Mouse (Mus musculus) MEL (cell line): ENCODE results near the gene Duox1. TPM values are rescaled to one million over a fixed set of nuclear protein-coding genes. Genes with fewer than 3 reads are reported as not detected.

Experiments used
- DNase-seq: peaks from one replicate; pipeline ENCODE4 v3.0.0; 2011; ENCODE audit warnings: low read depth, low spot score
- H3K27ac ChIP-seq: 2 replicates; pipeline ENCODE4 v1.5.1; 2012; ENCODE audit warnings: low read depth, mild to moderate bottlenecking, control low read depth, low read length, moderate library complexity; ENCODE audit not compliant: control insufficient read depth
- H3K27me3 ChIP-seq, 2 experiments: fragments of 150-350 bp in 1 of 2; sonication (generic) in 1 of 2; 2 replicates each; pipeline ENCODE4 v1.6.1; 2012; ENCODE audit warnings: low read length in 2 of 2, mild to moderate bottlenecking in 2 of 2, improper control_type of control experiment in 1 of 2, moderate library complexity in 1 of 2; ENCODE audit not compliant: insufficient read depth in 2 of 2, control insufficient read depth in 1 of 2
- H3K36me3 ChIP-seq, 2 experiments: 2 replicates each; pipeline ENCODE4 v1.6.1; 2012 to 2014; ENCODE audit warnings: low read length in 2 of 2, improper control_type of control experiment in 1 of 2, inconsistent platforms in 1 of 2, mild to moderate bottlenecking in 1 of 2; ENCODE audit not compliant: insufficient read depth in 2 of 2, control insufficient read depth in 1 of 2
- H3K4me1 ChIP-seq, 2 experiments: fragments of 150-350 bp in 1 of 2; sonication (generic) in 1 of 2; 2 replicates each; pipeline ENCODE4 v1.6.1; 2012; ENCODE audit warnings: low read length in 2 of 2, improper control_type of control experiment in 1 of 2, mild to moderate bottlenecking in 1 of 2; ENCODE audit not compliant: insufficient read depth in 2 of 2, control insufficient read depth in 1 of 2
- H3K4me3 ChIP-seq, 2 experiments: fragments of 150-350 bp in 1 of 2; sonication (generic) in 1 of 2; 2 replicates each; pipeline ENCODE4 v1.5.1; 2012; ENCODE audit warnings: low read depth in 2 of 2, low read length in 2 of 2, mild to moderate bottlenecking in 2 of 2, moderate library complexity in 2 of 2, control low read depth in 1 of 2, improper control_type of control experiment in 1 of 2; ENCODE audit not compliant: control insufficient read depth in 1 of 2, insufficient read depth in 1 of 2
- H3K79me2 ChIP-seq: 2 replicates; pipeline ENCODE4 v1.6.1; 2012; ENCODE audit warnings: mild to moderate bottlenecking, low read length, moderate library complexity; ENCODE audit not compliant: control insufficient read depth, poor library complexity, insufficient read depth
- H3K9ac ChIP-seq: 2 replicates; pipeline ENCODE4 v1.6.1; 2012; ENCODE audit warnings: low read depth, mild to moderate bottlenecking, control low read depth, low read length, moderate library complexity; ENCODE audit not compliant: control insufficient read depth, poor library complexity, severe bottlenecking
- H3K9me3 ChIP-seq: fragments of 150-350 bp; sonication (generic); replicated peaks from 2 replicates; pipeline ENCODE4 v1.6.1; 2012; ENCODE audit warnings: mild to moderate bottlenecking, low read length, improper control_type of control experiment, moderate library complexity; ENCODE audit not compliant: insufficient read depth
- BHLHE40 ChIP-seq: IDR thresholded peaks from 2 replicates; pipeline ENCODE4 v1.6.1; 2012; ENCODE audit warnings: low read depth, mild to moderate bottlenecking, inconsistent platforms, low read length, improper control_type of control experiment, borderline replicate concordance
- E2F4 ChIP-seq: IDR thresholded peaks from 2 replicates; pipeline ENCODE4 v1.6.1; 2011; ENCODE audit warnings: low read depth, low read length, improper control_type of control experiment, borderline replicate concordance
- EP300 ChIP-seq, 2 experiments: IDR thresholded peaks; 2 replicates each; pipeline ENCODE4 v1.6.1; 2011; ENCODE audit warnings: improper control_type of control experiment in 2 of 2, low read length in 2 of 2, low read depth in 1 of 2, mild to moderate bottlenecking in 1 of 2
- GABPA ChIP-seq: IDR thresholded peaks from 2 replicates; pipeline ENCODE4 v1.6.1; 2012; ENCODE audit warnings: low read depth, mild to moderate bottlenecking, inconsistent platforms, low read length, improper control_type of control experiment, moderate library complexity
- GATA1 ChIP-seq: IDR thresholded peaks from 2 replicates; pipeline ENCODE4 v1.6.1; 2011; ENCODE audit warnings: low read depth, low read length, improper control_type of control experiment
- HCFC1 ChIP-seq: IDR thresholded peaks from 2 replicates; pipeline ENCODE4 v1.6.1; 2012; ENCODE audit warnings: low read depth, mild to moderate bottlenecking, inconsistent platforms, low read length, improper control_type of control experiment, moderate library complexity
- KAT2A ChIP-seq: conservative IDR thresholded peaks from 2 replicates; pipeline ENCODE4 v1.6.1; 2012; ENCODE audit warnings: low read depth, low read length, improper control_type of control experiment, inconsistent platforms
- MAZ ChIP-seq: IDR thresholded peaks from 2 replicates; pipeline ENCODE4 v1.6.1; 2012; ENCODE audit warnings: low read depth, mild to moderate bottlenecking, inconsistent platforms, low read length, improper control_type of control experiment
- MXI1 ChIP-seq: IDR thresholded peaks from 2 replicates; pipeline ENCODE4 v1.6.1; 2011; ENCODE audit warnings: mild to moderate bottlenecking, low read depth, low read length, improper control_type of control experiment
- POLR2A ChIP-seq, 2 experiments: IDR thresholded peaks; 2 replicates each; pipeline ENCODE4 v1.6.1; 2011 to 2012; ENCODE audit warnings: low read length in 2 of 2, mild to moderate bottlenecking in 2 of 2, control low read depth in 1 of 2, improper control_type of control experiment in 1 of 2, low read depth in 1 of 2, moderate library complexity in 1 of 2; ENCODE audit not compliant: control insufficient read depth in 1 of 2, insufficient read depth in 1 of 2, poor library complexity in 1 of 2
- POLR2AphosphoS2 ChIP-seq: IDR thresholded peaks from 2 replicates; pipeline ENCODE4 v1.6.1; 2011; ENCODE audit warnings: low read length, improper control_type of control experiment
- POLR2AphosphoS5 ChIP-seq: IDR thresholded peaks from 2 replicates; pipeline ENCODE4 v1.6.1; 2012; ENCODE audit warnings: low read depth, borderline replicate concordance, mild to moderate bottlenecking, inconsistent platforms, low read length, moderate library complexity, mixed read lengths
- RCOR1 ChIP-seq: IDR thresholded peaks from 2 replicates; pipeline ENCODE4 v1.6.1; 2012; ENCODE audit warnings: low read depth, mild to moderate bottlenecking, inconsistent platforms, low read length, improper control_type of control experiment
- SIN3A ChIP-seq: IDR thresholded peaks from 2 replicates; pipeline ENCODE4 v1.6.1; 2012; ENCODE audit warnings: low read length, improper control_type of control experiment, inconsistent platforms
- SMC3 ChIP-seq: IDR thresholded peaks from 2 replicates; pipeline ENCODE4 v1.6.1; 2011; ENCODE audit warnings: low read depth, low read length, improper control_type of control experiment
- TBP ChIP-seq: IDR thresholded peaks from 2 replicates; pipeline ENCODE4 v1.8.0; 2011; ENCODE audit warnings: low read depth, low read length, improper control_type of control experiment
- UBTF ChIP-seq: IDR thresholded peaks from 2 replicates; pipeline ENCODE4 v1.6.1; 2012; ENCODE audit warnings: low read depth, mild to moderate bottlenecking, inconsistent platforms, low read length, improper control_type of control experiment, moderate library complexity, borderline replicate concordance; ENCODE audit not compliant: insufficient read depth
- ZKSCAN1 ChIP-seq: IDR thresholded peaks from 2 replicates; pipeline ENCODE4 v1.6.1; 2012; ENCODE audit warnings: low read depth, mild to moderate bottlenecking, inconsistent platforms, low read length, improper control_type of control experiment, moderate library complexity
- ZNF384 ChIP-seq: IDR thresholded peaks from 2 replicates; pipeline ENCODE4 v1.6.1; 2012; ENCODE audit warnings: low read depth, mild to moderate bottlenecking, inconsistent platforms, low read length, improper control_type of control experiment
- polyA plus RNA-seq, 2 experiments: library from polyadenylated mRNA; stranded (reverse) in 1 of 2; unstranded in 1 of 2; fragments of >175 nt in 1 of 2; fragments of >200 nt in 1 of 2; gene quantifications; 2 replicates each; pipeline versions ENCODE4 v1.2.1 to v1.2.4; 2012; ENCODE audit warnings: low replicate concordance in 2 of 2, low read depth in 1 of 2; ENCODE audit not compliant: insufficient read length in 2 of 2, insufficient read depth in 1 of 2, missing spikeins in 1 of 2
- total RNA-seq: library from RNA; depleted of rRNA; stranded (reverse); fragments of 300-350 nt; gene quantifications from 2 replicates; pipeline ENCODE4 v1.2.3, GENCODE M21; 2012

Gene Duox1
- total and polyA plus RNA-seq, 3 experiments = 0.01 TPM; not detected in 2

DNA sequence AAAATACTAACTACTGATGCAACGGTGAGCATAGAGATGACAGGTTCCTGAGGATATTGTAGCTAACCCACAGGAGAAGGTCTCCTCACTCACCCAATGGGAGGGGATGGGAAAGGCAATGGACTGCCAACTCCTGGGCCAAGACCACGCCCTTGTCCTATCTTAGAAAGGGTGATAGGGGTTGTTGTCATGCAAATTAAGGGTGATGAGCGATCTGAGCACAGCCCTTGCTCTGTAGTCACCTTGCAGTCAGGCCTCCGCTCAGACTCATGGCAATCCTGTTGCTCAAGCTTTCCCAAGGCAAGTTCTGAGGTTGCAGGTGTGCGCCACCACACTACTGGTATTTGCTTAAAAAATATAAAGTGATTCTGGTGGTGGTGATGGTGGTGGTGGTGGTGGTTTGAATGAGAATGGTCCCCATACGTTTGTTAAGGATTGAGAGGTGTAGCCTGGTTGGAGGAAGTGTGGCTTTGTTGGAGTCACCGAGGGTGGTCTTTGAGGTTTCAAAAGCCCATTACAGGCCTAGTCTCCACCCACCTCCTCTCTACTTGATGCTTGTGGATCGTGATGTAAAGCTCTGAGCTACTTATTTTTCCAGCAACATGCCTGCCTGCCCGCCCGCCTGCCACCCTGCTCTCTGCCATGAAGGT is 54.8 kb downstream of the Duox1 start:
- H3K4me1 ChIP-seq = peaks cover 3 to 9% of the 10 kb centered on the region in 2 experiments

GRCm38 (mm10) chr2:122372067-122372466 is 56.6 kb downstream of the Duox1 start:
- no peak overlapping the region for H3K4me3 ChIP-seq
- no peaks in the 10 kb centered on the region for H3K36me3 ChIP-seq
- no peaks in the 10 kb centered on the region; the same call in 1 of the 2 replicates for H3K79me2 ChIP-seq
- no peaks in the 10 kb centered on the region for H3K27me3 ChIP-seq
- no peak for DNase-seq
- peaks cover 3 to 7% of the 10 kb centered on the region in 2 experiments for H3K4me1 ChIP-seq
- no peaks in the 10 kb centered on the region for H3K9me3 ChIP-seq
- H3K9ac ChIP-seq = no peak overlapping the region
- TF ChIP-seq TBP = no peak
- TF ChIP-seq, all 39 proteins: peak for 0
- no peak overlapping the region for H3K27ac ChIP-seq

More for the DNA sequence above, 54.8 kb downstream of the Duox1 start:
- H3K4me3 ChIP-seq = peak overlapping the region in 1 of 2 experiments; percentile 65; a peak in 1 of 4 replicates
- H3K79me2 ChIP-seq = no peaks in the 10 kb centered on the region; the same call in 1 of the 2 replicates
- H3K27ac ChIP-seq = no peak overlapping the region
- H3K9ac ChIP-seq = no peak overlapping the region
- no peaks in the 10 kb centered on the region for H3K9me3 ChIP-seq
- TF ChIP-seq BHLHE40 (no peak), TBP (peak; percentile 68), GATA1 (peak; percentile 27; the same call in 1 of the 2 replicates), MAZ (0 out of 2 replicates have a peak, but pooled peaks have one; percentile 63), POLR2A (IDR thresholded peaks at IDR 0.05; ENCODE audit: control insufficient read depth in 1 of 2, insufficient read depth in 1 of 2, low read depth in 1 of 2, low read length in 2 of 2, poor library complexity in 1 of 2) (peak in 1 of 2 experiments; percentile 24; a peak in 1 of 4 replicates)
- DNase-seq = peak; percentile 77
- no peaks in the 10 kb centered on the region for H3K27me3 ChIP-seq
- H3K36me3 ChIP-seq = peaks cover 0 to 6% of the 10 kb centered on the region in 2 experiments; a peak in 2 of 4 replicates

- no peaks in the 10 kb centered on the region for H3K36me3 ChIP-seq
- H3K9me3 ChIP-seq = no peaks in the 10 kb centered on the region
- no peak for DNase-seq
- H3K4me1 ChIP-seq = peaks cover 3 to 7% of the 10 kb centered on the region in 2 experiments
- H3K9ac ChIP-seq = no peak overlapping the region
- H3K4me3 ChIP-seq = no peak overlapping the region
- H3K27me3 ChIP-seq = no peaks in the 10 kb centered on the region
- TF ChIP-seq HCFC1 = no peak
- no peak for TF ChIP-seq UBTF
- no peak for TF ChIP-seq POLR2AphosphoS2
- TF ChIP-seq EP300 (IDR thresholded peaks at IDR 0.05; ENCODE audit: low read depth in 1 of 2, low read length in 2 of 2) = no peak
- no peak for TF ChIP-seq GABPA
- TF ChIP-seq POLR2AphosphoS5 = no peak
- no peak for TF ChIP-seq KAT2A
- no peak for TF ChIP-seq SIN3A
- TF ChIP-seq RCOR1 = no peak
- TF ChIP-seq ZKSCAN1 = no peak
- no peak for TF ChIP-seq MXI1
- TF ChIP-seq SMC3 = no peak
- no peak for TF ChIP-seq TBP
- TF ChIP-seq E2F4 = no peak
- TF ChIP-seq ZNF384 = no peak
- TF ChIP-seq POLR2A (IDR thresholded peaks at IDR 0.05; ENCODE audit: control insufficient read depth in 1 of 2, insufficient read depth in 1 of 2, low read depth in 1 of 2, low read length in 2 of 2, poor library complexity in 1 of 2) = no peak
- H3K27ac ChIP-seq = no peak overlapping the region
- H3K79me2 ChIP-seq = no peaks in the 10 kb centered on the region; the same call in 1 of the 2 replicates
Measured at GRCm38 (mm10) chr2:122372541-122372940, 57.1 kb downstream of the Duox1 start.
